Mouse (Mus musculus): ENCODE measurements around the gene Ncs1. TPM values are rescaled to one million over a fixed set of nuclear protein-coding genes. Genes with fewer than 3 reads are reported as not detected.

The Ncs1 gene
- polyA plus RNA-seq, 1 experiment from 2014 or later, result 45.6 TPM

DNA sequence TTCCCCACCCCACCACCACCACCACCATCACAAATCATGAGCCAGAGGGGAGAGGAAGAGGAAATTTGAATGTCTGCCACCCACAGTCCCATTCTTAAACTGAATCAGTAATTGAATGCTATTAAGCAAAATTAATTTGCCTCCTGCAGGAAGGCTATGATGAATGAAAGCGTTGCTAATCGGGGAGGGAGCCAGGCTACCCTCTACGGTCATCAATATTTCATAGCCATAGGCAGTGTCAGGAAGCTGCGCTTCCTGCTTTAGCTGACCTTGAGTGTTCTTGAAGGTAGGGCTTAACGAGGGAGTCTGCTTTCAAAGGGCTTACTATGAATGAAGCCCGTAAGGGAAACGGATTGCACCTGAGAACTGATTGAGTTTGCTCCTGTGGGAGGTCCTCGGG, 38.7 kb upstream of the Ncs1 start:
- H3K4me3 ChIP-seq (ENCODE audit: low read depth, low read length), result no peak overlapping the region
- no peak overlapping the region for H3K9ac ChIP-seq (ENCODE audit: low read depth, low read length)
- H3K4me1 ChIP-seq (ENCODE audit: control insufficient read depth, insufficient read depth, low read length), result peaks cover 3% of the 10 kb centered on the region; the same call in 1 of the 2 replicates
- ATAC-seq (ENCODE audit: low read depth) (no peak), DNase-seq (ENCODE audit: low spot score) (no peak)
- no peak overlapping the region for H3K4me2 ChIP-seq (ENCODE audit: low read depth, low read length)
- no peaks in the 10 kb centered on the region for H3K27me3 ChIP-seq (replicated peaks; ENCODE audit: control insufficient read depth, insufficient read depth, low read length)
- H3K9me3 ChIP-seq (ENCODE audit: control insufficient read depth, low read length), result no peaks in the 10 kb centered on the region
- 46% methylated on average over 8 of the region's 8 CpGs for WGBS
- no peak overlapping the region for H3K27ac ChIP-seq (replicated peaks; ENCODE audit: low read depth, low read length)
- peaks cover 45% of the 10 kb centered on the region for H3K36me3 ChIP-seq (ENCODE audit: control insufficient read depth, insufficient read depth, low read length)

DNA sequence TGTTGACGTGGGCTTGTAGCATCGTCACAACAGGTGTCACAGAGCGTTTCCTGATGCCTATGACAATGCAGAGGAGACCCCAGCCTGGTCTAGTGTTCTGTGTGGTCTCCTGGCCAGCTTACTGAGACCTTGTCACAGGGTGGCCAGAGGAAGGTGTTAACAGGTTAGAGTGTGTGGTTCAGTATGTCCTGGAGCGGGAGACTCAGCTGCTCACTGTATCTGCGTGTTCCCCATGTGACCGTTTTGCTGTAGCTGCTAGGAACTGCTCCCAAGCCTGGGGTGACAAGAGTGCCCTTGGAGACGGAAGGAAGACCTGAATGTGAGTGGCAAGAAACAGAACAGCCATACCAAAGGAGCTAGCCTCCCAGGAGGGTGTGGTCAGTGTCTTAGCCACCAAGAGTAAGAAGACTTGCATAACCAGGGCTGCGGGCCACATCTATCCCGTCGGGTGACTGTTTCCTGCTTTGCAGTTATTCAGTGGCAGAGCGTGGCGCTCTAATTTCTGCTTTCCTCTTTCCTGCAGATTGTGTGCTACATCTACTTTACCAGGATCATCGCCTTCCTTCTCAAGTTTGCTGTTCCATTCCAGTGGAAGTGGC, 37.0 kb upstream of the Ncs1 start:
- Histone ChIP-seq H3K9me3 (ENCODE audit: control insufficient read depth, low read length) (no peaks in the 10 kb centered on the region), H3K4me3 (ENCODE audit: low read depth, low read length) (no peak overlapping the region), H3K27ac (replicated peaks; ENCODE audit: low read depth, low read length) (no peak overlapping the region), H3K4me2 (ENCODE audit: low read depth, low read length) (no peak overlapping the region), H3K27me3 (replicated peaks; ENCODE audit: control insufficient read depth, insufficient read depth, low read length) (no peaks in the 10 kb centered on the region), H3K9ac (ENCODE audit: low read depth, low read length) (no peak overlapping the region), H3K4me1 (ENCODE audit: control insufficient read depth, insufficient read depth, low read length) (no peaks in the 10 kb centered on the region), H3K36me3 (ENCODE audit: control insufficient read depth, insufficient read depth, low read length) (peaks cover 56% of the 10 kb centered on the region)
- 90% methylated on average over 13 of the region's 13 CpGs for WGBS
- ATAC-seq (ENCODE audit: low read depth) (no peak), DNase-seq (ENCODE audit: low spot score) (no peak)

DNA sequence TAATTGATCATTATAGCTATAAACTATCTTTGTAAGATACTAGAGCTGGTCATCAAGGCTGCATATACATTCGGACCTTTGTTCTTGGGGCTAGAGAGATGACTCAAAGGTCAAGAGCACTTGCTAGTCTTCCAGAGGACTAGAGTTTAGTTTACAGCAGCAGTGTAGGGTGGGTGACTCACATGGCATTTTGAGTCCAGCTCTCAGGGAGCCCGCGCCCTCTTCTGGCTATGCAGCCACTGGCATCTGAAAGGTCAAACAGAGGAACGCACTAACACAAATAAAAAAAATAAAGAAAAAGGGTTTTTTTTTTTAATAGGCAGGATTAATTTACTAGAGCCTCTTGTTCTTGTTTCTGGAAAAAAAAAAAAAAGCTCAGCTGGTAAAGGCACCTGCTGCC, 36.1 kb upstream of the Ncs1 start:
- no peak overlapping the region for H3K4me3 ChIP-seq (ENCODE audit: low read depth, low read length)
- H3K27me3 ChIP-seq (replicated peaks; ENCODE audit: control insufficient read depth, insufficient read depth, low read length), result no peaks in the 10 kb centered on the region
- H3K4me1 ChIP-seq (ENCODE audit: control insufficient read depth, insufficient read depth, low read length), result no peaks in the 10 kb centered on the region
- H3K9ac ChIP-seq (ENCODE audit: low read depth, low read length), result no peak overlapping the region
- DNase-seq (ENCODE audit: low spot score) (no peak), ATAC-seq (ENCODE audit: low read depth) (no peak)
- 93% methylated on average over 4 of the region's 4 CpGs for WGBS
- no peaks in the 10 kb centered on the region for H3K9me3 ChIP-seq (ENCODE audit: control insufficient read depth, low read length)
- peaks cover 57% of the 10 kb centered on the region for H3K36me3 ChIP-seq (ENCODE audit: control insufficient read depth, insufficient read depth, low read length)
- H3K4me2 ChIP-seq (ENCODE audit: low read depth, low read length), result no peak overlapping the region
- H3K27ac ChIP-seq (replicated peaks; ENCODE audit: low read depth, low read length), result no peak overlapping the region

DNA sequence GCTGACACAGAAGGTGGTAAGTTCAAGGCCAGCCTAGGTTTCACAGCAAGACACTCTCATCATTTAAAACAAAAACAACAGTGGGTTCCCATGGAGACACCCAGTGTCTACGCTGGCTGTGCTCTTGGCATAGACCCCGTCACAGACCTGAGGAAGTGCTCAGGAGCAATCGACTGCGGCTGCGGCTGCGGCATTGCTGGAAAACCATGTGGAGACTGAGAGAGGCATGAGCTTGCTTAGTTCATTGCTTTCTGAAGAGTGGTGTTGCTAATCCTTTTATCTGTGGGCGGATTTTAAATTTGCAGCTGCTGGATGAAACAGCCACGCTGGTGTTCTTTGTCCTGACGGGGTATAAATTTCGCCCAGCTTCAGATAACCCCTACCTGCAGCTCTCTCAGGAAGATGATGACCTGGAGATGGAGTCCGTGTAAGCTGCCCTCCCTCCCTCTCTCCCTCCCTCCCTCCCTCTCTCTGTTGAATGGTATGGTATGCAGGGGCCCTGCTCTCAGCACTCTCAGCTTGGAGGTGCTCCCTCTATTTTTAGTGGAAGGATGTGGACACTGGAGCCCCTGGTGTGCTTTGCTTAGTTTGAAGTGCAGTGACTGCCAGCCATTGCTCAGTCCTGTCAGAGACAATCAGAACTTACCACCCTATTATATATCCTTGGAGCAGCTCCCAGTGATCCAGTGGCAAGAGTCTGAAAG, 35.3 kb upstream of the Ncs1 start:
- no peaks in the 10 kb centered on the region for H3K4me1 ChIP-seq (ENCODE audit: control insufficient read depth, insufficient read depth, low read length)
- ATAC-seq (ENCODE audit: low read depth) (no peak), DNase-seq (ENCODE audit: low spot score) (no peak)
- H3K9ac ChIP-seq (ENCODE audit: low read depth, low read length), result no peak overlapping the region
- H3K27ac ChIP-seq (replicated peaks; ENCODE audit: low read depth, low read length), result no peak overlapping the region
- H3K9me3 ChIP-seq (ENCODE audit: control insufficient read depth, low read length), result no peaks in the 10 kb centered on the region
- H3K36me3 ChIP-seq (ENCODE audit: control insufficient read depth, insufficient read depth, low read length), result peaks cover 63% of the 10 kb centered on the region
- no peak overlapping the region for H3K4me3 ChIP-seq (ENCODE audit: low read depth, low read length)
- H3K4me2 ChIP-seq (ENCODE audit: low read depth, low read length), result no peak overlapping the region
- H3K27me3 ChIP-seq (replicated peaks; ENCODE audit: control insufficient read depth, insufficient read depth, low read length), result no peaks in the 10 kb centered on the region
- 68% methylated on average over 11 of the region's 11 CpGs for WGBS

DNA sequence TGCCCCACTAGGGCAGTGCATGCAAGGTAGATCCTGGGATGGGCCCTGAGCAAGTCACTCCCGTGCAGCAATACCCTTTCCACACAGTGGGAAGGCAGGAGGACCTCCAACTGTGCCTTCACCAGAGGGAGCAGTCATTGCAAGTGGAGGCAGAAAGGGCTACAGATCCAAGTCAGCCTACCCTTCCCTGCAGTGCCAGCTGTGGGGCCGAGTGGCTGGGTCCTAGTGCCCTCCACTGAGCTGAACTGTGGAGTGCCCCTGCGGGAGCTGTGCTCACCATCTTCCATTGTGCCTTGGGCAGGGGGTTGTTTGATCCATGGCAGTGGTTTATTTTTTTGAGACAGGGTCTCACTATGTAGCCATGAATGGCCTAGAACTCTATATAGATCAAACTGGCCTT, 34.4 kb upstream of the Ncs1 start:
- Histone ChIP-seq H3K4me3 (ENCODE audit: low read depth, low read length) (no peak overlapping the region), H3K4me1 (ENCODE audit: control insufficient read depth, insufficient read depth, low read length) (no peaks in the 10 kb centered on the region), H3K27me3 (replicated peaks; ENCODE audit: control insufficient read depth, insufficient read depth, low read length) (no peaks in the 10 kb centered on the region), H3K9ac (ENCODE audit: low read depth, low read length) (no peak overlapping the region), H3K36me3 (ENCODE audit: control insufficient read depth, insufficient read depth, low read length) (peaks cover 70% of the 10 kb centered on the region), H3K27ac (replicated peaks; ENCODE audit: low read depth, low read length) (no peak overlapping the region), H3K4me2 (ENCODE audit: low read depth, low read length) (no peak overlapping the region), H3K9me3 (ENCODE audit: control insufficient read depth, low read length) (no peaks in the 10 kb centered on the region)
- 56% methylated on average over 3 of the region's 3 CpGs for WGBS
- ATAC-seq (ENCODE audit: low read depth) (no peak), DNase-seq (ENCODE audit: low spot score) (no peak)

DNA sequence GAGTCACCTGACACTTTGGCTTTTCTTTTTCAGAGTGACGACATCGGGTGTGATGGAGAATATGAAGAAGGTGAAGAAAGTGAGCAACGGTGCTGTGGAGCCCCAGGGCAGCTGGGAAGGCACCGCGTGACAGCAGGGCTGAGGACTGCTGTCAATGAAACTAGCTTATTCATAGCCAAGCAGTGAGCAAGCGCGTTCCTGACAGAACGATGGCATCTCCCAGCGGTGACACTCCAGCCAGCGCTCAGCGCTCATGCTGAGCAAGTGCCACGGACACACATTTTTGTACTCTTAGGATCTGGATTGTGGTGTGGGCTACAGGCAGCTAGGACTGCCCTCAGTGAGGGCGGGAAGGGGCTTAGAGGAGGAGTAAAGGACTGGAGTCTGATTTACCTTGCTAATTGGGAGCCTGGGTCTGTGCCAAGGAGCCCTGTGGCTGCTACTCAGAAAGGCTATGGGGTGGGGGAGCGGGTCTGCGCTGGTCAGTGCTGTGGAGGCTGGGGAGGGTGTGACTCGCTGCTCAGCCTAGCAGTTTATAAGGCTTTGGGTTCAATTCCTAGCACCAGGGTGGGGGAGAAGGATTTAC, 31.3 kb upstream of the Ncs1 start:
- 82% methylated on average over 16 of the region's 16 CpGs for WGBS
- ATAC-seq (ENCODE audit: low read depth), result no peak
- no peak overlapping the region for H3K4me2 ChIP-seq (ENCODE audit: low read depth, low read length)

DNA sequence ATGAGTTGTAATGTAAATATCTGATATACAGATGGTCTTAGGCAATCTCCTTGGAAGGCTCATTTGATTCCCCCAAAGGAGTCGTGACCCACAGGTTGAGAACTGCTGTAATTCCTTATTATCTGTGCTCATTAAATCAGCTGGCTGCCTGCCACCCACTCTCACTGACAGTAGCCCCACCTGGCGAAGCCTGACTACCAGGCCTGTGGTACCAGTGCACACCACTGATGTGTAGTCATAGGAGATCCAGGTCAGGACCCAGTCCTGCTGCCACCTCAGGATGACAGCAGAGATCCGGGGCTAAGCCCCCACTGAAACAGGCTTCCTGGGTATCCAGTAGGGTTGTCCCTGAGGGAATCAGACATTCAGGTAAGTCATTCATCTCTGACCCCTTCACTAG, 27.0 kb upstream of the Ncs1 start:
- WGBS, result 77% methylated on average over 3 of the region's 3 CpGs
- no peak overlapping the region for H3K4me2 ChIP-seq (ENCODE audit: low read depth, low read length)
- peaks cover 40% of the 10 kb centered on the region for H3K36me3 ChIP-seq (ENCODE audit: control insufficient read depth, insufficient read depth, low read length)
- H3K4me1 ChIP-seq (ENCODE audit: control insufficient read depth, insufficient read depth, low read length), result no peaks in the 10 kb centered on the region
- peak; percentile 26 for DNase-seq (ENCODE audit: low spot score)
- no peak overlapping the region for H3K4me3 ChIP-seq (ENCODE audit: low read depth, low read length)
- H3K9ac ChIP-seq (ENCODE audit: low read depth, low read length), result no peak overlapping the region
- ATAC-seq (ENCODE audit: low read depth), result no peak
- no peak overlapping the region for H3K27ac ChIP-seq (replicated peaks; ENCODE audit: low read depth, low read length)
- no peaks in the 10 kb centered on the region for H3K27me3 ChIP-seq (replicated peaks; ENCODE audit: control insufficient read depth, insufficient read depth, low read length)
- H3K9me3 ChIP-seq (ENCODE audit: control insufficient read depth, low read length), result no peaks in the 10 kb centered on the region

More for the DNA sequence above, 31.3 kb upstream of the Ncs1 start:
- no peaks in the 10 kb centered on the region for H3K27me3 ChIP-seq (replicated peaks; ENCODE audit: control insufficient read depth, insufficient read depth, low read length)
- H3K4me3 ChIP-seq (ENCODE audit: low read depth, low read length), result no peak overlapping the region
- H3K9me3 ChIP-seq (ENCODE audit: control insufficient read depth, low read length), result no peaks in the 10 kb centered on the region
- no peaks in the 10 kb centered on the region for H3K4me1 ChIP-seq (ENCODE audit: control insufficient read depth, insufficient read depth, low read length)
- H3K9ac ChIP-seq (ENCODE audit: low read depth, low read length), result no peak overlapping the region
- H3K27ac ChIP-seq (replicated peaks; ENCODE audit: low read depth, low read length), result no peak overlapping the region
- DNase-seq (ENCODE audit: low spot score), result no peak
- H3K36me3 ChIP-seq (ENCODE audit: control insufficient read depth, insufficient read depth, low read length), result peaks cover 71% of the 10 kb centered on the region

DNA sequence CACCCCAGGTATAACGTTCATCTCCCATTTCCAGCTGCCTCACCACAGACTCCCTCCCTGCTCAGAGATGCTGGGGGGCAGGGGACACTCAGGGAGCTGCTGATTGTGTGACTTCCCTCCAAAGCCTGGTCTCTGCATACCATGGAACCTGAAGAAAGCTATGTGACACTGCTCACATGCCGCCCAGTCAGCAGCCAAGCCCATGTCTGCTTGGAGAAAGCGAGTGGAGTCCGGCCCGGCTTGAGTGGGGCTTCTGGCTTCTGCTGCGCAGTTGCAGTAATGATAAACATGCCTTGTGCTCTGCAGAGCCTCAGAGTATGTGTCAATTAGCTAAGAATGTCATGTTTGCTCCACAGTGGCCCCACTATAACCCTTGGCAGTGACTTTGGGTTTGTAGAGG, 26.2 kb upstream of the Ncs1 start:
- no peak overlapping the region for H3K4me3 ChIP-seq (ENCODE audit: low read depth, low read length)
- H3K9ac ChIP-seq (ENCODE audit: low read depth, low read length), result no peak overlapping the region
- H3K4me2 ChIP-seq (ENCODE audit: low read depth, low read length), result no peak overlapping the region
- no peak for DNase-seq (ENCODE audit: low spot score)
- no peak for ATAC-seq (ENCODE audit: low read depth)
- no peaks in the 10 kb centered on the region for H3K4me1 ChIP-seq (ENCODE audit: control insufficient read depth, insufficient read depth, low read length)
- no peaks in the 10 kb centered on the region for H3K27me3 ChIP-seq (replicated peaks; ENCODE audit: control insufficient read depth, insufficient read depth, low read length)
- H3K9me3 ChIP-seq (ENCODE audit: control insufficient read depth, low read length), result no peaks in the 10 kb centered on the region
- H3K27ac ChIP-seq (replicated peaks; ENCODE audit: low read depth, low read length), result no peak overlapping the region
- H3K36me3 ChIP-seq (ENCODE audit: control insufficient read depth, insufficient read depth, low read length), result peaks cover 32% of the 10 kb centered on the region
- WGBS, result 71% methylated on average over 6 of the region's 6 CpGs
